27 mouse cellular contexts compared by ENCODE assay signal in genomic region chr14:28225550-28225949, GRCm38 (mm10).
"Had no signal": no experiment of that assay in that cellular context is flagged by ENCODE, and none has a peak within 500 bp of the region (broad histone marks: within the 10 kb centered on the region; RNA-seq: fewer than 3 reads in every experiment).

No protein-coding gene starts in this region.

- ATAC-seq: forebrain, embryonic 13.5 days; forebrain, embryonic 14.5 days; forebrain, embryonic 15.5 days; forebrain, embryonic 16.5 days; forebrain, postnatal 0 days had no signal

- H3K27ac ChIP-seq: embryonic facial prominence, embryonic 10.5 days; embryonic facial prominence, embryonic 12.5 days; embryonic facial prominence, embryonic 13.5 days; embryonic facial prominence, embryonic 15.5 days; forebrain, embryonic 10.5 days; forebrain, embryonic 12.5 days; forebrain, embryonic 13.5 days; forebrain, embryonic 15.5 days; gastrocnemius, adult 2 months; heart, adult 2 months had no signal

- H3K4me3 ChIP-seq: embryonic facial prominence, embryonic 10.5 days; embryonic facial prominence, embryonic 12.5 days; embryonic facial prominence, embryonic 13.5 days; embryonic facial prominence, embryonic 15.5 days; erythroblast, embryonic 14.5 days; forebrain, embryonic 10.5 days; forebrain, embryonic 12.5 days; forebrain, embryonic 13.5 days; forebrain, embryonic 15.5 days; gastrocnemius, adult 2 months; heart, adult 2 months had no signal

- DNase-seq: cerebellum, adult 2 months; cerebellum, adult 8-10 months; cerebellum, adult 9-10 months; cerebellum, adult 9-11 months; cerebellum, postnatal 25 days; cerebellum, postnatal 36 days; embryo, embryonic 11 days; forebrain, postnatal 0 days; gastrocnemius, adult 2 months; gastrocnemius, postnatal 10 days; gastrocnemius, postnatal 14 days; gastrocnemius, postnatal 25 days; gastrocnemius, postnatal 36 days; heart, adult 11 months; heart, adult 18-20 months; heart, adult 2 months had no signal
